Mouse (Mus musculus) limb, embryonic 14.5 days (tissue): ENCODE data around the gene Adipor2. TPM values are rescaled to one million over a fixed set of nuclear protein-coding genes. Genes with fewer than 3 reads are reported as not detected.

Experiments used
- ATAC-seq: fragments of 200-750 bp; cut with Nextera tagmentation; 2 replicates; pipeline ENCODE4 v1.8.0; 2017; ENCODE audit warnings: low read depth, moderate number of reproducible peaks, moderate TSS enrichment; ENCODE audit not compliant: low FRiP score
- DNase-seq: peaks from one replicate; pipeline ENCODE4 v3.0.0-alpha.2; 2015; ENCODE audit warnings: low spot score
- H3K27ac ChIP-seq: fragments of 300-500 bp; sonication (generic); replicated peaks from 2 replicates; pipeline ENCODE4 v1.5.1; 2014; ENCODE audit warnings: low read depth, mild to moderate bottlenecking, low read length, moderate library complexity, mixed read lengths
- H3K27me3 ChIP-seq: fragments of 300-500 bp; sonication (generic); 2 replicates; pipeline ENCODE4 v1.6.1; 2014; ENCODE audit warnings: low read length, mixed read lengths; ENCODE audit not compliant: control insufficient read depth, insufficient read depth
- H3K36me3 ChIP-seq: fragments of 300-500 bp; sonication (generic); 2 replicates; pipeline ENCODE4 v1.6.1; 2014; ENCODE audit warnings: mild to moderate bottlenecking, low read length, moderate library complexity, mixed read lengths; ENCODE audit not compliant: control insufficient read depth, insufficient read depth
- H3K4me1 ChIP-seq: fragments of 300-500 bp; sonication (generic); 2 replicates; pipeline ENCODE4 v1.6.1; 2014; ENCODE audit warnings: antibody characterized with exemption, low read length, mixed read lengths; ENCODE audit not compliant: control insufficient read depth, insufficient read depth
- H3K4me2 ChIP-seq: fragments of 300-500 bp; sonication (generic); replicated peaks from 2 replicates; pipeline ENCODE4 v1.6.1; 2014; ENCODE audit warnings: low read depth, mild to moderate bottlenecking, low read length, moderate library complexity; ENCODE audit not compliant: severe bottlenecking
- H3K4me3 ChIP-seq: fragments of 300-500 bp; sonication (generic); replicated peaks from 2 replicates; pipeline ENCODE4 v1.5.1; 2014; ENCODE audit warnings: low read length
- H3K9ac ChIP-seq: fragments of 300-500 bp; sonication (generic); 2 replicates; pipeline ENCODE4 v1.6.1; 2014; ENCODE audit warnings: mild to moderate bottlenecking, low read depth, low read length, moderate library complexity; ENCODE audit not compliant: severe bottlenecking
- H3K9me3 ChIP-seq: fragments of 300-500 bp; sonication (generic); 2 replicates; pipeline ENCODE4 v1.6.1; 2016; ENCODE audit warnings: low read length; ENCODE audit not compliant: control insufficient read depth
- POLR2A ChIP-seq: fragments of 200-500 bp; IDR thresholded peaks from 2 replicates; pipeline ENCODE4 v1.8.0; 2012; ENCODE audit warnings: inconsistent platforms, mild to moderate bottlenecking, moderate library complexity, borderline replicate concordance; ENCODE audit not compliant: insufficient read depth, insufficient read length; ENCODE audit errors: extremely low read depth
- WGBS: fragments of 180-500 bp; shearing (Covaris S2); extraction: QIAGEN DNeasy Blood & Tissue Kit; methylation state at CpG from one replicate; pipeline ENCODE4 v1.1.7; 2014; 5-methylcytosine and 5-hydroxymethylcytosine counted together
- polyA plus RNA-seq, 2 experiments: library from polyadenylated mRNA; depleted of rRNA in 1 of 2; stranded (reverse) in 1 of 2; unstranded in 1 of 2; fragments of >200 nt; fragmentation: Nextera tagmentation in 1 of 2; extraction: Ambion mirVana in 1 of 2; gene quantifications; 2 replicates each; pipeline versions ENCODE4 v1.2.1 to v1.2.3; 2012 to 2014

Gene Adipor2
- polyA plus RNA-seq, 2 experiments, result 28.1 to 35.5 TPM

DNA sequence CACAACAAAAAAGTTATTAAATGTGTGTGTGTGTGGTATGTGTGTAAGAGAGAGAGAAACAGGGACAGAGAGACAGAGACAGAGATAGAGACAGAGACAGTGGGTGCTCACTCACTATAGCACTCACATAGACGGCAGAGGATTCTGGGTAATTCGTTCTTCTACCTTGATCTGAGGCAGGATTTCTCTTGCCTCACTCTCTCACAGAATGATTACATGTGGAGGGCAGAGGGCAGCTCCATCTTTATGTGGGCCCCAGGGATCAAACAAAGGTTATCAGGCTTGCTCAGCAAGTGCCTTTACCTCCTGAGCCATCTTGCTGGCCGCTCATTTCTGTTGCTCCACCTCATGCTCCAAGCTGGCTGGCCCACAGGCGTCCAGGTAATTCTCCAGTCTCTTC is 16.9 kb upstream of the Adipor2 start:
- H3K9ac ChIP-seq, result no peak overlapping the region
- no peak overlapping the region for H3K4me2 ChIP-seq
- no peak overlapping the region for H3K27ac ChIP-seq
- no peaks in the 10 kb centered on the region for H3K9me3 ChIP-seq
- H3K27me3 ChIP-seq, result no peaks in the 10 kb centered on the region
- H3K4me1 ChIP-seq, result no peaks in the 10 kb centered on the region
- ATAC-seq (no peak), DNase-seq (no peak)
- H3K36me3 ChIP-seq, result peaks cover 8% of the 10 kb centered on the region
- no peak overlapping the region for H3K4me3 ChIP-seq
- 89% methylated on average over 4 of the region's 4 CpGs for WGBS
- TF ChIP-seq POLR2A, result no peak

DNA sequence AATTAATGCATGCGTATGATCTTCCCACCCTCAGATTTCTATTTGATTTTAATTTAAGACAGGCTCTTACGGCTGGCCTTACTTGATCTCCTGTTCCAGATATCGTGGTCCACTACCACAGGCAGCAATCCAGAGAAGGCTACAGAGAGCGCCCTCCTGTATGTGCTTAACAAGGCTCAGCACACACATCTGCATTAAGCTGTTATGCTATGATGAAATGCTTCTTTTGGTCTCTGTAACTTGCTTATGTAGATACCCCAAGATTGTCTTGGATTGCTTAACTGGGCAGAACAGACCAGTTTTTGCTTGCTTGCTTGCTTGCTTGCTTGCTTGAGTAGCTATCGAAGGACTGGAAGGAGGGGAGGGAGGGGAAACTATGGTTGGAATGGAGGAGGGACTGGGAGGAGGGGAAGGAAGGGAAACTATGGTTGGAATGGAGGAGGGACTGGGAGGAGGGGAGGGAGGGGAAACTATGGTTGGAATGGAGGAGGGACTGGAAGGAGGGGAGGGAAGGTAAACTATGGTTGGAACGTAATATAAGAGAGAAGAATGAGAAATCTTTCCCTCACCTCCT is 14.3 kb upstream of the Adipor2 start:
- Histone ChIP-seq H3K4me2 (no peak overlapping the region), H3K4me1 (no peaks in the 10 kb centered on the region), H3K27ac (no peak overlapping the region), H3K27me3 (no peaks in the 10 kb centered on the region), H3K36me3 (peaks cover 16% of the 10 kb centered on the region), H3K4me3 (no peak overlapping the region), H3K9me3 (no peaks in the 10 kb centered on the region), H3K9ac (no peak overlapping the region)
- DNase-seq (no peak), ATAC-seq (no peak)
- WGBS, result 79% methylated on average over 6 of the region's 6 CpGs
- TF ChIP-seq POLR2A, result no peak

- peak; percentile 37 for DNase-seq
- ATAC-seq, result no peak
- no peak for TF ChIP-seq POLR2A
- Histone ChIP-seq H3K27me3 (no peaks in the 10 kb centered on the region), H3K9ac (no peak overlapping the region), H3K4me1 (no peaks in the 10 kb centered on the region), H3K4me3 (no peak overlapping the region), H3K4me2 (no peak overlapping the region), H3K9me3 (no peaks in the 10 kb centered on the region), H3K36me3 (peaks cover 16% of the 10 kb centered on the region), H3K27ac (no peak overlapping the region)
- 58% methylated on average over 2 of the region's 2 CpGs for WGBS
These were observed 13.0 kb upstream of the Adipor2 start for GRCm38 (mm10) chr6:119430508-119430907.

GRCm38 (mm10) chr6:119429311-119429710 is 11.8 kb upstream of the Adipor2 start:
- Histone ChIP-seq H3K9me3 (no peaks in the 10 kb centered on the region), H3K27me3 (no peaks in the 10 kb centered on the region), H3K4me1 (no peaks in the 10 kb centered on the region), H3K4me2 (no peak overlapping the region), H3K9ac (no peak overlapping the region), H3K36me3 (peaks cover 16% of the 10 kb centered on the region), H3K4me3 (no peak overlapping the region), H3K27ac (no peak overlapping the region)
- TF ChIP-seq POLR2A, result no peak
- DNase-seq (no peak), ATAC-seq (no peak)
- WGBS, result 97% methylated on average over 13 of the region's 13 CpGs

DNA sequence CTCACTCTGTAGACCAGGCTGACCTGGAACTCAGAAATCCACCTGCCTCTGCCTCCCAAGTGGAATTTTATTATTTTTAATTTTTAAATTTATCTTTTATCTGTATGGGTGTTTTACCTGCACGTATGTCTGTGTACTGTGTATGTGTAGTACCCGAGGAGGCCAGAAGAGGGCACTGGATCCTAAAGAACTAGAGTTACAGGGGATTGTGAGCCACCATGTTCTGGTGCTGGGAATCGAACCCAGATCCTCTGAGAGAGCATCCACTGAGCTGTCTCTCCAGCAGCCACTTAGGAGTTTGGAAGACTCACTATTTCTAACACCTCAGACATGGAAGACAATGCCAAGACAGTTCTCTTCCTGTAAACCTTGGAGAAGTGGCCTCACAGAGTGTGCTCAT is 11.1 kb upstream of the Adipor2 start:
- no peak overlapping the region for H3K4me2 ChIP-seq
- DNase-seq (no peak), ATAC-seq (no peak)
- no peaks in the 10 kb centered on the region for H3K4me1 ChIP-seq
- H3K27ac ChIP-seq, result no peak overlapping the region
- H3K9me3 ChIP-seq, result no peaks in the 10 kb centered on the region
- H3K36me3 ChIP-seq, result peaks cover 13% of the 10 kb centered on the region
- H3K4me3 ChIP-seq, result no peak overlapping the region
- H3K9ac ChIP-seq, result no peak overlapping the region
- 82% methylated on average over 3 of the region's 3 CpGs for WGBS
- H3K27me3 ChIP-seq, result no peaks in the 10 kb centered on the region
- no peak for TF ChIP-seq POLR2A

GRCm38 (mm10) chr6:119421001-119421400 is 3.5 kb upstream of the Adipor2 start:
- DNase-seq (no peak), ATAC-seq (no peak)
- Histone ChIP-seq H3K4me3 (no peak overlapping the region), H3K4me1 (no peaks in the 10 kb centered on the region), H3K9ac (no peak overlapping the region), H3K36me3 (no peaks in the 10 kb centered on the region), H3K4me2 (no peak overlapping the region), H3K27ac (no peak overlapping the region), H3K9me3 (no peaks in the 10 kb centered on the region), H3K27me3 (no peaks in the 10 kb centered on the region)
- WGBS, result 81% methylated on average over 4 of the region's 4 CpGs
- no peak for TF ChIP-seq POLR2A
